Mouse (Mus musculus) stomach, postnatal 0 days (tissue): ENCODE measurements around the gene Spaca3. TPM values are rescaled to one million over a fixed set of nuclear protein-coding genes. Genes with fewer than 3 reads are reported as not detected.

ENCODE experiments used
- ATAC-seq: fragments of 200-750 bp; cut with Nextera tagmentation; 2 replicates; pipeline ENCODE4 v1.8.0; 2017; ENCODE audit not compliant: low FRiP score, low TSS enrichment
- DNase-seq: peaks from one replicate; pipeline ENCODE4 v3.0.0-alpha.2; 2016; ENCODE audit warnings: low spot score
- H3K27ac ChIP-seq: fragments of 300-500 bp; sonication (generic); replicated peaks from 2 replicates; pipeline ENCODE4 v1.5.1; 2014; ENCODE audit warnings: mild to moderate bottlenecking, control low read depth
- H3K27me3 ChIP-seq: fragments of 300-500 bp; sonication (generic); 2 replicates; pipeline ENCODE4 v1.6.1; 2014; ENCODE audit warnings: low read length; ENCODE audit not compliant: control insufficient read depth, insufficient read depth
- H3K36me3 ChIP-seq: fragments of 300-500 bp; sonication (generic); 2 replicates; pipeline ENCODE4 v1.6.1; 2014; ENCODE audit warnings: low read length, mixed read lengths; ENCODE audit not compliant: control insufficient read depth, insufficient read depth
- H3K4me1 ChIP-seq: fragments of 300-500 bp; sonication (generic); replicated peaks from 2 replicates; pipeline ENCODE4 v1.6.1; 2014; ENCODE audit warnings: antibody characterized with exemption; ENCODE audit not compliant: control insufficient read depth, insufficient read depth
- H3K4me2 ChIP-seq: fragments of 300-500 bp; sonication (generic); replicated peaks from 2 replicates; pipeline ENCODE4 v1.6.1; 2014; ENCODE audit warnings: low read depth, mild to moderate bottlenecking, control low read depth, moderate library complexity
- H3K4me3 ChIP-seq: fragments of 300-500 bp; sonication (generic); 2 replicates; pipeline ENCODE4 v1.5.1; 2014; ENCODE audit warnings: low read depth, low read length, control low read depth
- H3K9ac ChIP-seq: fragments of 300-500 bp; sonication (generic); 2 replicates; pipeline ENCODE4 v1.6.1; 2014; ENCODE audit warnings: mild to moderate bottlenecking, low read length, control low read depth, mixed read lengths
- H3K9me3 ChIP-seq: fragments of 300-500 bp; sonication (generic); 2 replicates; pipeline ENCODE4 v1.6.1; 2016; ENCODE audit warnings: low read length; ENCODE audit not compliant: control insufficient read depth
- CTCF ChIP-seq: IDR thresholded peaks from 2 replicates; pipeline ENCODE4 v1.5.1; 2016; ENCODE audit warnings: antibody characterized with exemption, low read depth, mild to moderate bottlenecking, moderate library complexity
- EP300 ChIP-seq: optimal IDR thresholded peaks from 2 replicates; pipeline ENCODE3; 2016; ENCODE audit warnings: antibody characterized with exemption
- WGBS: fragments of 180-500 bp; shearing (Covaris S2); extraction: QIAGEN DNeasy Blood & Tissue Kit; methylation state at CpG from one replicate; pipeline ENCODE4 v1.1.7; 2014; 5-methylcytosine and 5-hydroxymethylcytosine counted together
- polyA plus RNA-seq: library from polyadenylated mRNA; unstranded; fragments of >200 nt; fragmentation: Nextera tagmentation; extraction: Ambion mirVana; gene quantifications from 2 replicates; pipeline ENCODE4 v1.2.1, GENCODE M21; 2015

Spaca3 gene
- polyA plus RNA-seq, 1 experiment from 2014 or later: 0.35 TPM

GRCm38 (mm10) chr11:80818060-80818697 lies 40.0 kb upstream of the Spaca3 start:
- ATAC-seq: peak; percentile 45; the same call in 1 of the 2 replicates
- 25% methylated on average over 11 of the region's 11 CpGs for WGBS
- Histone ChIP-seq H3K4me1 (no peaks in the 10 kb centered on the region), H3K9ac (peak overlapping the region; percentile 18; the same call in 1 of the 2 replicates), H3K9me3 (no peaks in the 10 kb centered on the region), H3K27ac (peak overlapping the region; percentile 83), H3K36me3 (no peaks in the 10 kb centered on the region), H3K4me2 (no peak overlapping the region; the same call in 1 of the 2 replicates), H3K4me3 (no peak overlapping the region), H3K27me3 (no peaks in the 10 kb centered on the region)
- TF ChIP-seq CTCF (peak; percentile 95), EP300 (no peak)
- peak; percentile 91 for DNase-seq

GRCm38 (mm10) chr11:80820085-80820484 lies 38.1 kb upstream of the Spaca3 start:
- DNase-seq: peak; percentile 89
- 65% methylated on average over 3 of the region's 3 CpGs for WGBS
- TF ChIP-seq EP300: no peak
- no peak for TF ChIP-seq CTCF
- Histone ChIP-seq H3K27me3 (no peaks in the 10 kb centered on the region), H3K9ac (no peak overlapping the region), H3K36me3 (no peaks in the 10 kb centered on the region), H3K27ac (peak overlapping the region; percentile 85), H3K9me3 (no peaks in the 10 kb centered on the region), H3K4me3 (no peak overlapping the region), H3K4me2 (no peak overlapping the region), H3K4me1 (no peaks in the 10 kb centered on the region)
- peak; percentile 97 for ATAC-seq

- H3K27me3 ChIP-seq: no peaks in the 10 kb centered on the region
- H3K4me1 ChIP-seq: no peaks in the 10 kb centered on the region
- no peak overlapping the region for H3K4me2 ChIP-seq
- H3K9ac ChIP-seq: no peak overlapping the region
- H3K27ac ChIP-seq: peak overlapping the region; percentile 58
- H3K4me3 ChIP-seq: no peak overlapping the region
- DNase-seq (peak; percentile 75), ATAC-seq (peak; percentile 53; the same call in 1 of the 2 replicates)
- no peaks in the 10 kb centered on the region for H3K36me3 ChIP-seq
- no peaks in the 10 kb centered on the region for H3K9me3 ChIP-seq
- WGBS: 49% methylated on average over 14 of the region's 14 CpGs
- TF ChIP-seq EP300: no peak
- peak; percentile 58 for TF ChIP-seq CTCF
These were observed 36.9 kb upstream of the Spaca3 start for GRCm38 (mm10) chr11:80821296-80821695.

GRCm38 (mm10) chr11:80821794-80822193 lies 36.4 kb upstream of the Spaca3 start:
- H3K9me3 ChIP-seq: no peaks in the 10 kb centered on the region
- TF ChIP-seq EP300 (no peak), CTCF (peak; percentile 51)
- H3K4me3 ChIP-seq: no peak overlapping the region
- ATAC-seq: no peak
- 81% methylated on average over 9 of the region's 9 CpGs for WGBS
- no peak overlapping the region for H3K4me2 ChIP-seq
- H3K9ac ChIP-seq: no peak overlapping the region
- no peak overlapping the region; the same call in 1 of the 2 replicates for H3K27ac ChIP-seq
- no peak for DNase-seq
- no peaks in the 10 kb centered on the region for H3K4me1 ChIP-seq
- H3K36me3 ChIP-seq: no peaks in the 10 kb centered on the region
- no peaks in the 10 kb centered on the region for H3K27me3 ChIP-seq

GRCm38 (mm10) chr11:80835395-80835794 lies 22.8 kb upstream of the Spaca3 start:
- peak; percentile 73 for ATAC-seq

GRCm38 (mm10) chr11:80835841-80836240 lies 22.3 kb upstream of the Spaca3 start:
- no peak for TF ChIP-seq CTCF
- no peak for TF ChIP-seq EP300
- ATAC-seq: peak; percentile 89
- peak; percentile 58 for DNase-seq
- Histone ChIP-seq H3K9me3 (no peaks in the 10 kb centered on the region), H3K4me2 (no peak overlapping the region), H3K4me3 (no peak overlapping the region), H3K27me3 (no peaks in the 10 kb centered on the region), H3K9ac (no peak overlapping the region), H3K4me1 (no peaks in the 10 kb centered on the region), H3K36me3 (no peaks in the 10 kb centered on the region), H3K27ac (0 out of 2 replicates have a peak overlapping the region, but pooled peaks have one; percentile 4)
- 37% methylated on average over 4 of the region's 4 CpGs for WGBS

More at GRCm38 (mm10) chr11:80835395-80835794, 22.8 kb upstream of the Spaca3 start:
- Histone ChIP-seq H3K27me3 (no peaks in the 10 kb centered on the region), H3K4me2 (no peak overlapping the region), H3K9ac (no peak overlapping the region), H3K9me3 (no peaks in the 10 kb centered on the region), H3K36me3 (no peaks in the 10 kb centered on the region), H3K4me3 (no peak overlapping the region), H3K4me1 (no peaks in the 10 kb centered on the region), H3K27ac (no peak overlapping the region)
- no peak for TF ChIP-seq CTCF
- no peak for TF ChIP-seq EP300
- 58% methylated on average over 2 of the region's 2 CpGs for WGBS
- DNase-seq: no peak
